Mouse (Mus musculus): ENCODE results near the gene Sart3. TPM values are rescaled to one million over a fixed set of nuclear protein-coding genes. Genes with fewer than 3 reads are reported as not detected.

Sart3 gene
- polyA plus RNA-seq, 1 experiment from 2014 or later: 54.8 TPM

DNA sequence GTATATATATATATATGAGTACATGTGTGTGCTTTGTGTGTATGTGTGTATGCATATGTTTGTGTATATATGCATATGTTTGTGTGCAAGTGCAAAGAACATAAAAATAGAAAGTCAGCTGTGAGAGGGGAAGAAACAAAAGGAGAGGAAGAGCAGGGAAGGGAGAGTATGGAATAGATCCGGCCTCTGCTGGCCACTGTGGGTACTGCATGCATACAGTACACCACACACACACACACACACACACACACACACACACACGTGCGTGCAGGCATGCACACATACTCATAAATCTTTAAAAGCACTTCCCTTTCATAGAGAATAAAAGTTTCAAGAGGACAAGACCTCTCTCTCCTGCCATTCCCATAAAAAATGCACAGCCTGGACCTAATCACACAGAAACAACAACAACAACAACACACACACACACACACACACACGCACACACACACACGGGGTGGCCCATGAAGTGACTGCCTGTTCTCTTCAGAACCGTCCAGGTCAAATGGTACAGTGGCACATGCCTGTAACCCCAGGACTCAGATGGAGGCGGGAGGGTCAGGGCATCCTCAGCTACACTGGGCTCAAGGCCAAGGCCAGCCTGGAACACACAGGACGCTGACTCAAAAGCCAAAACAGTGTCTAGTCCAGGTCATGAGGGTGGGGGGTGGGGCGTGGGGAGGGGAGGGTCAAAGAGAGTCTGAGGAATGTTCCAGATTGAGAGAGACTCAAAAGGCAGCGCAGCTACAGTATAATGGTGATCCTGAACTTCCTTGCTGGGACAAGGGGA lies 49.9 kb downstream of the Sart3 start:
- Histone ChIP-seq H3K9me3 (ENCODE audit: low read length) (no peaks in the 10 kb centered on the region), H3K27ac (ENCODE audit: low read length) (no peak overlapping the region), H3K4me2 (replicated peaks; ENCODE audit: low read depth, low read length) (no peak overlapping the region), H3K4me3 (ENCODE audit: low read length) (no peak overlapping the region), H3K9ac (replicated peaks; ENCODE audit: low read length) (no peak overlapping the region), H3K4me1 (ENCODE audit: insufficient read depth, low read length) (no peaks in the 10 kb centered on the region), H3K27me3 (ENCODE audit: insufficient read depth, low read length) (no peaks in the 10 kb centered on the region), H3K36me3 (ENCODE audit: insufficient read depth, low read length) (no peaks in the 10 kb centered on the region)
- no peak for ATAC-seq (ENCODE audit: low FRiP score, low TSS enrichment)
- 86% methylated on average over 10 of the region's 10 CpGs for WGBS

- Histone ChIP-seq H3K36me3 (ENCODE audit: insufficient read depth, low read length) (no peaks in the 10 kb centered on the region), H3K4me1 (ENCODE audit: insufficient read depth, low read length) (no peaks in the 10 kb centered on the region), H3K9me3 (ENCODE audit: low read length) (no peaks in the 10 kb centered on the region), H3K4me2 (replicated peaks; ENCODE audit: low read depth, low read length) (no peak overlapping the region), H3K4me3 (ENCODE audit: low read length) (no peak overlapping the region), H3K27ac (ENCODE audit: low read length) (no peak overlapping the region), H3K9ac (replicated peaks; ENCODE audit: low read length) (no peak overlapping the region), H3K27me3 (ENCODE audit: insufficient read depth, low read length) (no peaks in the 10 kb centered on the region)
- no peak for ATAC-seq (ENCODE audit: low FRiP score, low TSS enrichment)
- WGBS: 80% methylated on average over 8 of the region's 8 CpGs
These were observed 53.1 kb downstream of the Sart3 start for GRCm38 (mm10) chr5:113719221-113719661.

DNA sequence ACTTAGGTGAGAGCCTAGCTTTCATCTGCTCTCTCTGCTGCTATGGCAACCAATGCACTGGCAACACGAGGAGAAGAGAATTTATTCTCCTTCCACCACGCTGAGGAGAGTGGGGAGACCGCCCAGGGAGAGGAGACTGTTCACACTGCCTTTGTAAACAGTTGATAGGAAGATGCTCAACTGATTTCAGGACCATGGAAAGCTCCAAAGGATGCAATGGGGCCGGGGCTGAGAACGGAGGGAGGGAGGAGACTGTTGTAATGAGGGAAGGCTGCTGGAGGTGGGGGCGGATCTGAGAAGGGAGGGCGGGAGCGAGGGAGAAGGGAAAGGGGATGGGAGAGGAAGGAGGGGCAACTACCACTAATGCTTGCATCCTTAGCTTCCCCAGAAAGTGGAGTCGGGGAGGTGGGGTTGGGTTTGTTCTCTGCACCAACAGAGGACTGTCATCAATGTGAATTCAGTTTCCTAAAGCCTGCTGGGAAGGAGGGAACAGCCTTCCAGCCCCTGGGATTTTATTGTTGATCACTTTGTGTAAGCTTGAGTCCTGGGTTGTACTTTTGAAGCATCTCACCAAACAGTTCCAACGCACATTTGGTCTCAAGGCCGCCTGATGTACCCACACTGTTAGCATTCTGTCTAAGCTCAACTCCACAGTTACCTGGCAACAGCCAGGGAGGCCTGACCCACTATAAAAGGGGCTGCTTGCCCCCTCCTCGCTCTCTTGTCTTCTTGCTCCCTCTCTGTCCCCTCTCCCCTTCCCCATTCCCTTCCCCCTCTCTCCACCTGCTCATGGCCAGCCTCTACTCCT lies 55.5 kb downstream of the Sart3 start:
- H3K4me1 ChIP-seq (ENCODE audit: insufficient read depth, low read length): no peaks in the 10 kb centered on the region
- H3K27me3 ChIP-seq (ENCODE audit: insufficient read depth, low read length): no peaks in the 10 kb centered on the region
- H3K36me3 ChIP-seq (ENCODE audit: insufficient read depth, low read length): no peaks in the 10 kb centered on the region
- WGBS: 6% methylated on average over 12 of the region's 12 CpGs
- no peak overlapping the region for H3K4me2 ChIP-seq (replicated peaks; ENCODE audit: low read depth, low read length)
- no peak overlapping the region for H3K4me3 ChIP-seq (ENCODE audit: low read length)
- no peak overlapping the region for H3K27ac ChIP-seq (ENCODE audit: low read length)
- 0 out of 2 replicates have a peak, but pooled peaks have one; percentile 65 for ATAC-seq (ENCODE audit: low FRiP score, low TSS enrichment)
- H3K9ac ChIP-seq (replicated peaks; ENCODE audit: low read length): no peak overlapping the region
- H3K9me3 ChIP-seq (ENCODE audit: low read length): no peaks in the 10 kb centered on the region

DNA sequence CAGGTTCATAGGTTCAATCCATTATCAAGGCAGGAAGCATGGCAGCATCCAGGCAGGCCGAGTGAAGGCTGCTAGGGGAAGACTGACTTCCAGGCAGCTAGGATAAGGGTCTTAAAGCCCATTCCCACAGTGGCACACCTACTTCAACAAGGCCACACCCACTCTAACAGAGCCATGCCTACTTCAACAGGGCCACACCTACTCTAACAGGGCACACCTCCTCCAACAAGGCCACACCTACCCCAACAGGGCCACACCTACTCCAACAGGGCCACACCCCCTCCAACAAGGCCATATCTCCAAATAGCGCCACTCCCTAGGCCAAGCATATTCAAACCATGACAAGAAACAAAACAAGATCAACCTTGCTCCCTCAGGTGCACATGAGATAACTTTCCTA lies 59.4 kb downstream of the Sart3 start:
- H3K4me2 ChIP-seq (replicated peaks; ENCODE audit: low read depth, low read length): no peak overlapping the region
- H3K9me3 ChIP-seq (ENCODE audit: low read length): no peaks in the 10 kb centered on the region
- 76% methylated on average over 2 of the region's 2 CpGs for WGBS
- H3K27me3 ChIP-seq (ENCODE audit: insufficient read depth, low read length): no peaks in the 10 kb centered on the region
- no peak for ATAC-seq (ENCODE audit: low FRiP score, low TSS enrichment)
- H3K27ac ChIP-seq (ENCODE audit: low read length): no peak overlapping the region
- H3K36me3 ChIP-seq (ENCODE audit: insufficient read depth, low read length): no peaks in the 10 kb centered on the region
- no peak overlapping the region for H3K9ac ChIP-seq (replicated peaks; ENCODE audit: low read length)
- H3K4me3 ChIP-seq (ENCODE audit: low read length): no peak overlapping the region
- H3K4me1 ChIP-seq (ENCODE audit: insufficient read depth, low read length): no peaks in the 10 kb centered on the region

GRCm38 (mm10) chr5:113703803-113704585 lies 68.3 kb downstream of the Sart3 start:
- Histone ChIP-seq H3K4me1 (ENCODE audit: insufficient read depth, low read length) (0 out of 2 replicates have a peak, but pooled peaks cover 3% of the 10 kb centered on the region), H3K27ac (ENCODE audit: low read length) (peak overlapping the region; percentile 56; the same call in 1 of the 2 replicates), H3K4me3 (ENCODE audit: low read length) (no peak overlapping the region), H3K9ac (replicated peaks; ENCODE audit: low read length) (0 out of 2 replicates have a peak overlapping the region, but pooled peaks have one; percentile 11), H3K27me3 (ENCODE audit: insufficient read depth, low read length) (no peaks in the 10 kb centered on the region), H3K4me2 (replicated peaks; ENCODE audit: low read depth, low read length) (peak overlapping the region; percentile 12; the same call in 1 of the 2 replicates), H3K9me3 (ENCODE audit: low read length) (no peaks in the 10 kb centered on the region), H3K36me3 (ENCODE audit: insufficient read depth, low read length) (no peaks in the 10 kb centered on the region)
- no peak for ATAC-seq (ENCODE audit: low FRiP score, low TSS enrichment)
- WGBS: 29% methylated on average over 21 of the region's 21 CpGs

DNA sequence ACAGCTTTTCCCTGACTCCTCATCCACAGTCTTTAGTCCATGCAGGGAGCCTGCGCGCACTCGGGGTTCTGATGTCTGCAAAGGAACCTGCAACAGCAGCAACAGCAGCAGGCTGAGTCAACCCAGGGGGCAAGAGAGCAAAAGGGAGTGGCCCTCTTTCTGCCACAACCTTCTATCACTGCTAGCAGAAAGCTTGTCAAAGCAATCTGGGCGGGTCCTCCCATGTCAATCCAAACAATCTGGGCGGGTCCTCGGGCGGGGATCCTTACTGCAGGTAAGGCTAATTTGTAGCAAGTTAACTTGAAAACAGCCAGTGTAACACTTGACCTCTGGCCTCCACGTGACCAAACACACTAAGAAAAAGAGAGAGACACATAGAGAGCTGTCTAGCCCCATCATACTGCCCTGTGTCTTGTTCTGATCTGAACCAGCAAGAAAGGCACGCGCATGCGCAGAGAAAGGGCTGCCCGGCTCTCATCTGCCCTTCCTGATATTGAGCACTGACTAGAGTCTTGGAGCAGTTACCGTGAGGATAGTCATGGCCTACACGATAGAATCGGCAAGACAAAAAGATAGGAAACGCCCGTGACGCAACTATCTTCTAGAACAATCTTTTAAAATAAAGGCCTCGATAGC lies 71.8 kb downstream of the Sart3 start:
- H3K4me3 ChIP-seq (ENCODE audit: low read length): no peak overlapping the region
- no peak overlapping the region for H3K4me2 ChIP-seq (replicated peaks; ENCODE audit: low read depth, low read length)
- no peaks in the 10 kb centered on the region for H3K27me3 ChIP-seq (ENCODE audit: insufficient read depth, low read length)
- no peaks in the 10 kb centered on the region for H3K9me3 ChIP-seq (ENCODE audit: low read length)
- H3K9ac ChIP-seq (replicated peaks; ENCODE audit: low read length): no peak overlapping the region
- no peak for ATAC-seq (ENCODE audit: low FRiP score, low TSS enrichment)
- H3K27ac ChIP-seq (ENCODE audit: low read length): no peak overlapping the region
- H3K4me1 ChIP-seq (ENCODE audit: insufficient read depth, low read length): 0 out of 2 replicates have a peak, but pooled peaks cover 3% of the 10 kb centered on the region
- 79% methylated on average over 19 of the region's 19 CpGs for WGBS
- H3K36me3 ChIP-seq (ENCODE audit: insufficient read depth, low read length): no peaks in the 10 kb centered on the region

GRCm38 (mm10) chr5:113694415-113694814 lies 77.9 kb downstream of the Sart3 start:
- no peak overlapping the region for H3K27ac ChIP-seq (ENCODE audit: low read length)

DNA sequence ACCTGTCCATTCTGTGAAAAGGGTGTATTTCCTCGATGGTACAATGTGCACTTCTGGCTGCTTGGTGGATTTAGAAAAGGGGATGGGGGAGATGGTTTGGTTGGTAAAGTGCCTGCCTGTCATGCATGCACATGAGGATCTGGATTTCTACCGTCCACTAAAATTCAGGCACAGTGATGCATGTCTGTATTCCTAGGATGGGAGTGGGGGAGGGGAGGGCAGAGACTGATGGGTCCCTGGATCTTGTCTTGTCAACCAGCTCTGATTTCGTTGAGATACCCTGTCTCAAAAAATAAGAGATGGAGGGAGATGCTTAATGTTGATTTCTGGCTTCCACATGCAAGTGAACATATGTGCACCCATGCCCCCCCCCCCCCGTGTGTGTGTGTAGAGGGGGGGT lies 78.3 kb downstream of the Sart3 start:
- peaks cover 5% of the 10 kb centered on the region; the same call in 1 of the 2 replicates for H3K9me3 ChIP-seq (ENCODE audit: low read length)
- H3K36me3 ChIP-seq (ENCODE audit: insufficient read depth, low read length): no peaks in the 10 kb centered on the region
- no peak for ATAC-seq (ENCODE audit: low FRiP score, low TSS enrichment)
- no peaks in the 10 kb centered on the region for H3K27me3 ChIP-seq (ENCODE audit: insufficient read depth, low read length)
- H3K27ac ChIP-seq (ENCODE audit: low read length): no peak overlapping the region
- WGBS: 55% methylated on average over 4 of the region's 4 CpGs
- 0 out of 2 replicates have a peak, but pooled peaks cover 7% of the 10 kb centered on the region for H3K4me1 ChIP-seq (ENCODE audit: insufficient read depth, low read length)
- no peak overlapping the region for H3K9ac ChIP-seq (replicated peaks; ENCODE audit: low read length)
- no peak overlapping the region for H3K4me3 ChIP-seq (ENCODE audit: low read length)
- H3K4me2 ChIP-seq (replicated peaks; ENCODE audit: low read depth, low read length): no peak overlapping the region

More at GRCm38 (mm10) chr5:113694415-113694814, 77.9 kb downstream of the Sart3 start:
- ATAC-seq (ENCODE audit: low FRiP score, low TSS enrichment): no peak
- Histone ChIP-seq H3K36me3 (ENCODE audit: insufficient read depth, low read length) (no peaks in the 10 kb centered on the region), H3K27me3 (ENCODE audit: insufficient read depth, low read length) (no peaks in the 10 kb centered on the region), H3K4me1 (ENCODE audit: insufficient read depth, low read length) (0 out of 2 replicates have a peak, but pooled peaks cover 7% of the 10 kb centered on the region), H3K9ac (replicated peaks; ENCODE audit: low read length) (no peak overlapping the region), H3K4me3 (ENCODE audit: low read length) (no peak overlapping the region), H3K9me3 (ENCODE audit: low read length) (peaks cover 5% of the 10 kb centered on the region; the same call in 1 of the 2 replicates), H3K4me2 (replicated peaks; ENCODE audit: low read depth, low read length) (no peak overlapping the region)
- WGBS: 21% methylated on average over 5 of the region's 5 CpGs

DNA sequence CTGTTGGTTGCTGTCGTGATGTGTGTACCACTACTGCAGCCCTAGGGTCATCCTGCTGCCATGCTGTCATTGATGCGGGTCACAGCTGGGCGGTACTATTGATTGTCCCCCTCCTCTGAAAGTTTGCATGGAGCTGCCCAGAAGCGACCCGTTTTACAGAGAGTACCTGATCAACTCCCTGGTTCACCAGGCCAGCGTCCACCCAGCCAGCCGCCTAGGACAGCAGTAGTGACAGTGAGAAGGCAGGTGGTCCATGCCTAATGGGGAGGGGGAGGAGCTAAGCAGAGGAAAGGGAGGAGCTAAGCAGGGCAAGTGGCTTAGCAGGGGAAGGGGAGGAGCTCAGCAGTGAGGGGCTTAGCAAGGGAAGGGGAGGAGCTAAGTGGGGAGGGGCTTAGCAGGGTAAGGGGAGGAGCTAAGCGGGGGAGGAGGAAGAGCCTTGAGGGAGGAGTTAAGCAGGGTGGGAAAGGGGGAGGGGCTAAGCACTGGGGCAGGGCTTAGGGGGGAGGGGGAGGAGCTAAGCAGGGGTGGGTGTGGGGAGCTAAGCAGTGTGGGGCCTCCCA lies 79.0 kb downstream of the Sart3 start:
- H3K36me3 ChIP-seq (ENCODE audit: insufficient read depth, low read length): no peaks in the 10 kb centered on the region
- no peak overlapping the region for H3K27ac ChIP-seq (ENCODE audit: low read length)
- H3K4me3 ChIP-seq (ENCODE audit: low read length): no peak overlapping the region
- no peak overlapping the region for H3K9ac ChIP-seq (replicated peaks; ENCODE audit: low read length)
- WGBS: 92% methylated on average over 7 of the region's 8 CpGs
- no peak for ATAC-seq (ENCODE audit: low FRiP score, low TSS enrichment)
- no peaks in the 10 kb centered on the region for H3K27me3 ChIP-seq (ENCODE audit: insufficient read depth, low read length)
- peaks cover 5% of the 10 kb centered on the region; the same call in 1 of the 2 replicates for H3K9me3 ChIP-seq (ENCODE audit: low read length)
- H3K4me2 ChIP-seq (replicated peaks; ENCODE audit: low read depth, low read length): no peak overlapping the region
- 0 out of 2 replicates have a peak, but pooled peaks cover 7% of the 10 kb centered on the region for H3K4me1 ChIP-seq (ENCODE audit: insufficient read depth, low read length)

Measured in kidney, embryonic 16.5 days (tissue).